Mouse (Mus musculus): ENCODE data around the gene AU022751. TPM values are rescaled to one million over a fixed set of nuclear protein-coding genes. Genes with fewer than 3 reads are reported as not detected.

AU022751 gene
- not detected for polyA plus RNA-seq (2017; shearing (Covaris generic))

DNA sequence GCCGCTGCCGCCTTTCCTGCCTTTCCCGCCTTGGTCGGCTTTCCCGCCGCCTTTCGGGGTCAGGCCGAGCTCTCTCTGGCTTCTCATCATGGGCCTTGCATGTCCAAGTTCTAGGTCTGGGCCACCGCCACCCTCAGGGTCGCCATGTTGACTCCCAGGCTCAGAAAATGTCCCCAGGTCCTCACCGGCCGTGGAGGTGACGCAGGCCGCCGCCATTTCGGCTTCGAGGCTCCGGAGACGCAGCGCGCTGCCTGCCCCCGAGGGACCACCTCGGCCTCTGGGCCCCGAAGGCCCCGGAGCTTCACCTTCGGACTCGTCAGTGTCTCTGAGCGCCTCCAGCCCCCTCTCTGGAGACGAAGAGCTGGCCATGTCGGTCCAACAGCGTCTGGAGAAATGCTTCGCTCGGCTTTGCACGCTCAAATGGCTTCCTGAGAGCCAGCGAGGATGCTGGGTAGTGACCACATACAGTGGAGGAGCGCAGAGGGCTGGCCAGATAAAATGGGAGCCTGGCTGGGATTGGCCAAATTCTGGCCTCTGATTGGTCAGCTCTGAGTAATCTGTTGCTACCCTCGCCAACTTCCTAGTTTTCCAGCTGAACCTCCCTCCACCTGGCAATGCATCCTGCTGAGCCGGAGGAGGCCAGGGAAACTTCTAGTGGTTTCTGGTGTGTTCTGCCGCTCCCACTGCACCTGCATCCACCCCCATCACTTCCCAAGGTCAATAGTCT lies at the start of gene AU022751:
Gene AU022751 (minus strand): TSS at position 466 of the 727 bp plus-strand sequence.

DNA sequence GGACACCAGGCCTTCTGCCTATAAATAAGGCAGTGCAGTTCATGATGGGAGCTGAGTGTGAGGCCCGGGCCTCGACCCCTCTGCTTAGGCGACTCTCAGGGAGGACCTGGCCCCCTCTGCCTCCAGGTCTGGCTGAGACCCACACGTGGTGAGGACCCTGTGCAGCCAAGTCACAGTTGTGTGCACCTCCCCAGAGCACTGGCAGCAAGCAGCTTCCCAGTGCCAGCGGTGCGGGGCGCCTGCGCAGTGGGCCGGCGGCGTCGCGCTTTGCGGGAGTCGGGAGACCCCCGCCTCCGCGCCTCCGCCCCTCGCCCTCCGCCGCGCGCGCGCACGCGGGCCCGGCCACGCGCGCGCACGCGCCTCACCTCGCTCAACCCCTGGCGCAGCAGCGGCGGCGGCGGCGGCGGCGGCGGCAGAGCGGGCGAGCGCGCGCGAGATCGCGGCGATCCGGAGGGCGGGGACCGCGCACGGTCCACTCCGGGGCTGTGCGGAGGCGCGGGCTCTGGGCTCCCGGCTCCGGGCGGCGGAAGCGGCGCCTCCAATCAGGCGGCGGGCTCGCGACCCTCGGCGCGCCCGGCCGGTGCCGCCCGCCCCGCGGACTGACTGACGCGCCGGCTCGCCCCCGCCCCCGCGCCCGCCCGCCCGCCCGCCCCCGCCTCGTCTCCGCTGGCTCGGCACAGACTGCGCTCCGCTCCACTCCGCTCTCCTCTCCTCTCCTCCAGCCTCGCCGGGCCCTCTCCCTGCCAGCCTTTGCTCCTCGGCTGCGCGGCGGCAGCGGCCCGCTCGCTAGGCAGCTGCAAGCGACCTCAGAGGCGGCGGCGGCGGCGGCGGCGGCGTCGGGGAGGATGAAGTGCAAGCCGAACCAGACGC lies 35.9 kb downstream of the AU022751 start, which contains the start of gene Nudt11:
Gene Nudt11 (plus strand): TSS at position 388 of the 870 bp plus-strand sequence.

Other genes with a start within 250 kb of the AU022751 start
- gene Nudt11, start 36.0 kb downstream of the AU022751 start, polyA plus RNA-seq (2017; shearing (Covaris generic)) = not detected
- gene Nudt10, start 89.6 kb upstream of the AU022751 start, polyA plus RNA-seq (2017; shearing (Covaris generic)) = not detected
- not detected for gene Bmp15, start 237.3 kb upstream of the AU022751 start, polyA plus RNA-seq (2017; shearing (Covaris generic))

Measured in inflammation-experienced regulatory T-cells, adult 16 weeks (primary cell).